18 mouse cellular contexts compared by ENCODE assay signal in genomic region chr6:39013034-39013832, GRCm38 (mm10).
DNase-seq lines count a peak whose midpoint lies in the region; ATAC-seq and TF ChIP-seq lines count a peak whose summit lies in the region.
"Had no signal": no experiment of that assay in that cellular context is flagged by ENCODE, and none has a peak within 500 bp of the region (broad histone marks: within the 10 kb centered on the region; RNA-seq: fewer than 3 reads in every experiment).

No protein-coding gene starts in this region.

- DNase-seq in heart, adult 2 months, result no peak
- DNase-seq in 3T3-L1 (ENCODE audit: low read depth, low spot score), result peak; percentile 89
- DNase-seq in retina, embryonic 14.5 days (ENCODE audit: low spot score), result no peak
- no peak for DNase-seq in cerebellum, adult 18-20 months
- DNase-seq: cerebellum, adult 11-12 months; forebrain, postnatal 0 days; gastrocnemius, postnatal 36 days; kidney, postnatal 36 days; lung, adult 18-20 months; thymus, adult 2 months had no signal

- H3K36me3 ChIP-seq in heart, adult 2 months (ENCODE audit: control insufficient read depth, insufficient read depth, low read length), result no peaks in the 10 kb centered on the region
- no peaks in the 10 kb centered on the region for H3K36me3 ChIP-seq in heart, embryonic 11.5 days (ENCODE audit: control insufficient read depth, insufficient read depth, low read length)
- H3K36me3 ChIP-seq in liver, embryonic 16.5 days (ENCODE audit: control insufficient read depth, insufficient read depth), result no peaks in the 10 kb centered on the region
- H3K36me3 ChIP-seq: heart, embryonic 15.5 days; hindbrain, embryonic 15.5 days had no signal

- H3K9ac ChIP-seq in heart, adult 2 months (ENCODE audit: low read depth, low read length), result no peak overlapping the region
- no peak overlapping the region for H3K9ac ChIP-seq in heart, embryonic 11.5 days (ENCODE audit: low read depth, low read length)
- H3K9ac ChIP-seq in liver, embryonic 16.5 days (ENCODE audit: low read depth, low read length), result no peak overlapping the region
- H3K9ac ChIP-seq: forebrain, postnatal 0 days; heart, embryonic 15.5 days; hindbrain, embryonic 15.5 days had no signal

- 80% methylated on average over 10 of the region's 10 CpGs for WGBS in heart, adult 2 months
- 81% methylated on average over 10 of the region's 10 CpGs for WGBS in heart, embryonic 11.5 days (ENCODE audit: insufficient replicate concordance)
- WGBS in liver, embryonic 16.5 days (ENCODE audit: insufficient replicate concordance), result 63% methylated on average over 10 of the region's 10 CpGs

- no peaks in the 10 kb centered on the region for H3K4me1 ChIP-seq in heart, adult 2 months (ENCODE audit: control insufficient read depth, insufficient read depth, low read length)
- H3K4me1 ChIP-seq in heart, embryonic 11.5 days (ENCODE audit: control insufficient read depth, insufficient read depth, low read length), result no peaks in the 10 kb centered on the region
- H3K4me1 ChIP-seq in bone marrow macrophage, adult 2 months (ENCODE audit: control insufficient read depth, insufficient read depth, low read length), result no peaks in the 10 kb centered on the region
- H3K4me1 ChIP-seq in liver, embryonic 16.5 days (ENCODE audit: control insufficient read depth, low read depth, low read length), result no peaks in the 10 kb centered on the region; the same call in 1 of the 2 replicates
- H3K4me1 ChIP-seq: hindbrain, embryonic 15.5 days had no signal

- no peaks in the 10 kb centered on the region for H3K27me3 ChIP-seq in heart, adult 2 months (ENCODE audit: control insufficient read depth, insufficient read depth, low read length)
- no peaks in the 10 kb centered on the region for H3K27me3 ChIP-seq in heart, embryonic 11.5 days (ENCODE audit: control insufficient read depth, insufficient read depth, low read length)
- no peaks in the 10 kb centered on the region for H3K27me3 ChIP-seq in liver, embryonic 16.5 days (ENCODE audit: control insufficient read depth, insufficient read depth, low read depth, low read length)
- H3K27me3 ChIP-seq: heart, embryonic 15.5 days; hindbrain, embryonic 15.5 days; megakaryocyte, embryonic 14.5 days had no signal

- no peak overlapping the region for H3K27ac ChIP-seq in heart, adult 2 months
- no peak overlapping the region for H3K27ac ChIP-seq in heart, embryonic 11.5 days (ENCODE audit: low read depth, low read length)
- no peak overlapping the region for H3K27ac ChIP-seq in bone marrow macrophage, adult 2 months (ENCODE audit: insufficient read depth, low read depth, low read length)
- peak overlapping the region; percentile 87 for H3K27ac ChIP-seq in liver, embryonic 16.5 days (ENCODE audit: low read length)
- H3K27ac ChIP-seq: heart, embryonic 15.5 days; hindbrain, embryonic 15.5 days; left cerebral cortex, adult 2 months had no signal

- H3K4me2 ChIP-seq in heart, embryonic 11.5 days, result no peak overlapping the region
- H3K4me2 ChIP-seq in liver, embryonic 16.5 days (ENCODE audit: low read depth, low read length), result no peak overlapping the region
- H3K4me2 ChIP-seq: heart, embryonic 15.5 days; hindbrain, embryonic 15.5 days had no signal

- TF ChIP-seq POLR2A in heart, adult 2 months (IDR thresholded peaks at IDR 0.05; ENCODE audit: insufficient read depth, low read depth, low read length), result no peak
- no peak for TF ChIP-seq POLR2A in bone marrow macrophage, adult 2 months (IDR thresholded peaks at IDR 0.05; ENCODE audit: borderline replicate concordance, low read depth, low read length)

- peaks cover 4% of the 10 kb centered on the region; the same call in 1 of the 2 replicates for H3K9me3 ChIP-seq in heart, embryonic 11.5 days (replicated peaks; ENCODE audit: control insufficient read depth, low read length)
- H3K9me3 ChIP-seq in liver, embryonic 16.5 days (replicated peaks; ENCODE audit: control insufficient read depth, low read length), result peaks cover 4% of the 10 kb centered on the region
- H3K9me3 ChIP-seq: heart, embryonic 15.5 days; hindbrain, embryonic 15.5 days had no signal

- H3K4me3 ChIP-seq in heart, adult 2 months, result no peak overlapping the region
- H3K4me3 ChIP-seq in heart, embryonic 11.5 days (ENCODE audit: low read depth, low read length), result no peak overlapping the region
- no peak overlapping the region for H3K4me3 ChIP-seq in bone marrow macrophage, adult 2 months (ENCODE audit: insufficient read depth, low read length)
- H3K4me3 ChIP-seq in liver, embryonic 16.5 days (ENCODE audit: low read depth, low read length), result no peak overlapping the region
- H3K4me3 ChIP-seq: heart, embryonic 15.5 days; hindbrain, embryonic 15.5 days; left cerebral cortex, adult 2 months; megakaryocyte, embryonic 14.5 days had no signal

- peak; percentile 18; the same call in 1 of the 2 replicates for TF ChIP-seq CTCF in heart, adult 2 months (IDR thresholded peaks at IDR 0.05)
- peak; percentile 9; the same call in 1 of the 2 replicates for TF ChIP-seq CTCF in bone marrow macrophage, adult 2 months (IDR thresholded peaks at IDR 0.05; ENCODE audit: low read depth, low read length)

- TF ChIP-seq EP300 in heart, adult 2 months (IDR thresholded peaks at IDR 0.05; ENCODE audit: insufficient read depth, low read depth, low read length), result no peak

- no peak for ATAC-seq in heart, embryonic 11.5 days (replicated peaks; ENCODE audit: insufficient number of reproducible peaks, low FRiP score, low TSS enrichment)
- ATAC-seq in liver, embryonic 16.5 days (ENCODE audit: low read depth), result peak; percentile 87
- no peak for ATAC-seq in inflammation-experienced regulatory T-cells, adult 6 months
- ATAC-seq: forebrain, postnatal 0 days had no signal

- no peaks in the 10 kb centered on the region for H3K79me2 ChIP-seq in heart, adult 2 months (replicated peaks; ENCODE audit: control insufficient read depth, insufficient read depth, low read length)

- intact Hi-C loops in heart, adult 2 months (cut with DNase I), result no loop called here
